Mouse (Mus musculus) T-cell, adult 2 months (primary cell): ENCODE measurements around the gene Mfap4.

ENCODE experiments used
- DNase-seq: peaks from one replicate; pipeline ENCODE4 v3.0.0; 2022; ENCODE audit warnings: low spot score

Mfap4 gene

GRCm38 (mm10) chr11:61518871-61519270, 33.6 kb downstream of the Mfap4 start:
- DNase-seq: no peak

- DNase-seq: no peak
Observed at GRCm38 (mm10) chr11:61519484-61520107, 34.4 kb downstream of the Mfap4 start.

- no peak for DNase-seq
Observed at GRCm38 (mm10) chr11:61526872-61527271, 41.6 kb downstream of the Mfap4 start.

GRCm38 (mm10) chr11:61529268-61529713, 44.1 kb downstream of the Mfap4 start:
- no peak for DNase-seq

- no peak for DNase-seq
Observed at GRCm38 (mm10) chr11:61532820-61533219, 47.6 kb downstream of the Mfap4 start.

- no peak for DNase-seq
Observed at GRCm38 (mm10) chr11:61533571-61533970, 48.3 kb downstream of the Mfap4 start.

- DNase-seq: no peak
Observed at GRCm38 (mm10) chr11:61535530-61535929, 50.3 kb downstream of the Mfap4 start.

- no peak for DNase-seq
Observed at GRCm38 (mm10) chr11:61536952-61537351, 51.7 kb downstream of the Mfap4 start.

GRCm38 (mm10) chr11:61537362-61537761, 52.1 kb downstream of the Mfap4 start:
- DNase-seq: no peak
